Mouse (Mus musculus): Measurements from ENCODE around the gene Myo3b. TPM values are rescaled to one million over a fixed set of nuclear protein-coding genes. Genes with fewer than 3 reads are reported as not detected.
A peak's percentile ranks its signal among the peaks of the same experiment; 100 is the strongest.

The Myo3b gene
- polyA plus RNA-seq, 1 experiment: 0.14 TPM

GRCm38 (mm10) chr2:70037221-70037620, 1.7 kb upstream of the Myo3b start:
- TF ChIP-seq POLR2A (IDR thresholded peaks at IDR 0.05; ENCODE audit: control insufficient read depth, low read depth, low read length) (no peak), CTCF (IDR thresholded peaks at IDR 0.05; ENCODE audit: control insufficient read depth, insufficient read depth, insufficient replicate concordance, low read depth, low read length) (peak; percentile 51; the same call in 1 of the 2 replicates)
- H3K4me1 ChIP-seq (ENCODE audit: control insufficient read depth, insufficient read depth, low read length): peaks cover 4% of the 10 kb centered on the region
- H3K36me3 ChIP-seq (ENCODE audit: control insufficient read depth, insufficient read depth, low read length): no peaks in the 10 kb centered on the region

GRCm38 (mm10) chr2:70044466-70044865, 5.5 kb downstream of the Myo3b start:
- Histone ChIP-seq H3K27ac (ENCODE audit: control insufficient read depth, insufficient read depth, low read depth, low read length) (no peak overlapping the region), H3K36me3 (ENCODE audit: control insufficient read depth, insufficient read depth, low read length) (no peaks in the 10 kb centered on the region), H3K4me3 (ENCODE audit: control insufficient read depth, low read depth, low read length) (no peak overlapping the region), H3K27me3 (ENCODE audit: control insufficient read depth, insufficient read depth, low read length) (no peaks in the 10 kb centered on the region), H3K4me1 (ENCODE audit: control insufficient read depth, insufficient read depth, low read length) (no peaks in the 10 kb centered on the region)
- TF ChIP-seq POLR2A (IDR thresholded peaks at IDR 0.05; ENCODE audit: control insufficient read depth, low read depth, low read length) (no peak), CTCF (IDR thresholded peaks at IDR 0.05; ENCODE audit: control insufficient read depth, insufficient read depth, insufficient replicate concordance, low read depth, low read length) (no peak)

More at GRCm38 (mm10) chr2:70037221-70037620, 1.7 kb upstream of the Myo3b start:
- Histone ChIP-seq H3K27ac (ENCODE audit: control insufficient read depth, insufficient read depth, low read depth, low read length) (no peak overlapping the region), H3K4me3 (ENCODE audit: control insufficient read depth, low read depth, low read length) (no peak overlapping the region), H3K27me3 (ENCODE audit: control insufficient read depth, insufficient read depth, low read length) (no peaks in the 10 kb centered on the region)

- H3K36me3 ChIP-seq (ENCODE audit: control insufficient read depth, insufficient read depth, low read length): no peaks in the 10 kb centered on the region
- H3K4me3 ChIP-seq (ENCODE audit: control insufficient read depth, low read depth, low read length): no peak overlapping the region
- TF ChIP-seq CTCF (IDR thresholded peaks at IDR 0.05; ENCODE audit: control insufficient read depth, insufficient read depth, insufficient replicate concordance, low read depth, low read length) (no peak), POLR2A (IDR thresholded peaks at IDR 0.05; ENCODE audit: control insufficient read depth, low read depth, low read length) (no peak)
- no peak overlapping the region for H3K27ac ChIP-seq (ENCODE audit: control insufficient read depth, insufficient read depth, low read depth, low read length)
- H3K27me3 ChIP-seq (ENCODE audit: control insufficient read depth, insufficient read depth, low read length): no peaks in the 10 kb centered on the region
- no peaks in the 10 kb centered on the region for H3K4me1 ChIP-seq (ENCODE audit: control insufficient read depth, insufficient read depth, low read length)
Measured at GRCm38 (mm10) chr2:70047868-70048267, 8.9 kb downstream of the Myo3b start.

- Histone ChIP-seq H3K36me3 (ENCODE audit: control insufficient read depth, insufficient read depth, low read length) (no peaks in the 10 kb centered on the region), H3K27me3 (ENCODE audit: control insufficient read depth, insufficient read depth, low read length) (no peaks in the 10 kb centered on the region), H3K27ac (ENCODE audit: control insufficient read depth, insufficient read depth, low read depth, low read length) (no peak overlapping the region), H3K4me3 (ENCODE audit: control insufficient read depth, low read depth, low read length) (peak overlapping the region; percentile 52), H3K4me1 (ENCODE audit: control insufficient read depth, insufficient read depth, low read length) (no peaks in the 10 kb centered on the region)
- TF ChIP-seq CTCF (IDR thresholded peaks at IDR 0.05; ENCODE audit: control insufficient read depth, insufficient read depth, insufficient replicate concordance, low read depth, low read length) (no peak), POLR2A (IDR thresholded peaks at IDR 0.05; ENCODE audit: control insufficient read depth, low read depth, low read length) (no peak)
Measured at GRCm38 (mm10) chr2:70053803-70054202, 14.9 kb downstream of the Myo3b start.

- Histone ChIP-seq H3K27me3 (ENCODE audit: control insufficient read depth, insufficient read depth, low read length) (no peaks in the 10 kb centered on the region), H3K4me1 (ENCODE audit: control insufficient read depth, insufficient read depth, low read length) (no peaks in the 10 kb centered on the region), H3K36me3 (ENCODE audit: control insufficient read depth, insufficient read depth, low read length) (no peaks in the 10 kb centered on the region), H3K4me3 (ENCODE audit: control insufficient read depth, low read depth, low read length) (no peak overlapping the region), H3K27ac (ENCODE audit: control insufficient read depth, insufficient read depth, low read depth, low read length) (no peak overlapping the region)
- TF ChIP-seq CTCF (IDR thresholded peaks at IDR 0.05; ENCODE audit: control insufficient read depth, insufficient read depth, insufficient replicate concordance, low read depth, low read length) (no peak), POLR2A (IDR thresholded peaks at IDR 0.05; ENCODE audit: control insufficient read depth, low read depth, low read length) (no peak)
Measured at GRCm38 (mm10) chr2:70058201-70058600, 19.3 kb downstream of the Myo3b start.

- no peaks in the 10 kb centered on the region for H3K4me1 ChIP-seq (ENCODE audit: control insufficient read depth, insufficient read depth, low read length)
- no peak overlapping the region for H3K27ac ChIP-seq (ENCODE audit: control insufficient read depth, insufficient read depth, low read depth, low read length)
- TF ChIP-seq CTCF (IDR thresholded peaks at IDR 0.05; ENCODE audit: control insufficient read depth, insufficient read depth, insufficient replicate concordance, low read depth, low read length): no peak
- no peak for TF ChIP-seq POLR2A (IDR thresholded peaks at IDR 0.05; ENCODE audit: control insufficient read depth, low read depth, low read length)
- no peaks in the 10 kb centered on the region for H3K36me3 ChIP-seq (ENCODE audit: control insufficient read depth, insufficient read depth, low read length)
- no peak overlapping the region for H3K4me3 ChIP-seq (ENCODE audit: control insufficient read depth, low read depth, low read length)
- no peaks in the 10 kb centered on the region for H3K27me3 ChIP-seq (ENCODE audit: control insufficient read depth, insufficient read depth, low read length)
Measured at GRCm38 (mm10) chr2:70060359-70061345, 21.7 kb downstream of the Myo3b start.

GRCm38 (mm10) chr2:70065116-70065515, 26.2 kb downstream of the Myo3b start:
- Histone ChIP-seq H3K36me3 (ENCODE audit: control insufficient read depth, insufficient read depth, low read length) (no peaks in the 10 kb centered on the region), H3K27ac (ENCODE audit: control insufficient read depth, insufficient read depth, low read depth, low read length) (no peak overlapping the region), H3K4me3 (ENCODE audit: control insufficient read depth, low read depth, low read length) (no peak overlapping the region), H3K27me3 (ENCODE audit: control insufficient read depth, insufficient read depth, low read length) (no peaks in the 10 kb centered on the region), H3K4me1 (ENCODE audit: control insufficient read depth, insufficient read depth, low read length) (no peaks in the 10 kb centered on the region)
- TF ChIP-seq CTCF (IDR thresholded peaks at IDR 0.05; ENCODE audit: control insufficient read depth, insufficient read depth, insufficient replicate concordance, low read depth, low read length) (no peak), POLR2A (IDR thresholded peaks at IDR 0.05; ENCODE audit: control insufficient read depth, low read depth, low read length) (no peak)
